In the genomic region with DNA sequence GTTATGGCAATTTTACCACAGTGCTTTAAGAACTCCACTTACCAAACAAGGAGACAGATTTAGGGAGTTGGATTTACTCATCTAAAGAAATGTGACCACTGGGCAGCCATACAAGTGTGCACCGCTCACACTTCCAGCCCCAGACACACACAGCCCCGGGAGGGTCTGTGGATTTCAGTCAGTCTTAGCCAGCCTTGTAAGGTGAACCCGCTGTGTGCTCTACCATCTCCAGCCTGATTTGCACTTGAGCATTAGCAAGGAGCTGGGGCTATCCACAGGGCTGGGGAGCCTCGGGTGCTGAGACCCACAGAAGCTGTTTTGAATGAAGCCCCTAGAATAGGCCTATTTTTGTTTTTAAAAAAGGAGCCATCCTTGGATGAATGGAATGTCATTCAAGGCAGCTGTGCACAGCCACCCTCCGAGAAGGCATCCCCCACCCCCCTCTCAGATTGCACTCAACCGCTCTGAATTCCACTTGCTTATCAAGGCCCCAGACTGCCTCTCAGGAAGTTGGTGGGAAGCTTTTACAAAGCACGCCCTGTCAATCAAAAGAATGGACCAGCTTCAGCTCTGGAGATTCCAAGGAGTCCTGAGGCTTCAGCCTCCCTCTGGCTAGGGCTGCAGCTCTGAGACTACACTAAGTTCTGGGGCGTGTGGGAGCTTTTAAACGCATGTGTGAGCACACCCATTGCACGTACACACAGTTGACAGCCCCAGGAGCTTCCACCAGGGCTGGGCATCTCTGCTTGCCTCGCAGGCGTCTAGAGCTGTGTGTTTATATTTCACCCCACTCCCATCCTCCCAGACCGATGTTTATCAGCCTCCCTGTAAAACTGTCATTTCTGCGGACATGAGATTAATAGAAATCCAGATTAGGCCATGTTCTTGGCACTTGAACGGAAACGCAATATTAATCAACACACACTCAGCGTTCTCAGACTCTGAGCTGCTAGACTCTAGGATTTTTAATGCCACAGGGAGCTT, we compare ENCODE assay signal across 8 mouse cellular contexts. TPM values are rescaled to one million over a fixed set of nuclear protein-coding genes. Genes with fewer than 3 reads are reported as not detected.
DNase-seq lines count a peak whose midpoint lies in the region; ATAC-seq and TF ChIP-seq lines count a peak whose summit lies in the region.

No protein-coding gene starts in this region.

- peak; percentile 57 for DNase-seq in urinary bladder, postnatal 14 days (ENCODE audit: low spot score)
- DNase-seq in urinary bladder, postnatal 25 days (ENCODE audit: low spot score) = no peak
- DNase-seq in limb, embryonic 14.5 days (ENCODE audit: low spot score) = peak; percentile 59
- peak; percentile 47 for DNase-seq in neural tube, embryonic 10.5 days (ENCODE audit: extremely low spot score, low spot score)
- DNase-seq in left cerebral cortex, adult 18-20 months (ENCODE audit: low spot score in 2 of 2) = no peak
- DNase-seq in ovary, adult 18-20 months (ENCODE audit: low spot score) = no peak
- no peak for DNase-seq in right cerebral cortex, adult 2 months (ENCODE audit: low spot score in 2 of 2)

- no peaks in the 10 kb centered on the region for H3K27me3 ChIP-seq in forebrain, embryonic 16.5 days (replicated peaks; ENCODE audit: control insufficient read depth, insufficient read depth, low read length)
- no peaks in the 10 kb centered on the region for H3K27me3 ChIP-seq in limb, embryonic 14.5 days (ENCODE audit: control insufficient read depth, insufficient read depth, low read length)

- H3K9me3 ChIP-seq in forebrain, embryonic 16.5 days (ENCODE audit: control insufficient read depth, low read length) = no peaks in the 10 kb centered on the region
- H3K9me3 ChIP-seq in limb, embryonic 14.5 days (ENCODE audit: control insufficient read depth, low read length) = no peaks in the 10 kb centered on the region

- H3K4me1 ChIP-seq in forebrain, embryonic 16.5 days (replicated peaks; ENCODE audit: control insufficient read depth, insufficient read depth, low read length) = peaks cover 47% of the 10 kb centered on the region
- peaks cover 22% of the 10 kb centered on the region for H3K4me1 ChIP-seq in limb, embryonic 14.5 days (ENCODE audit: control insufficient read depth, insufficient read depth, low read length)

- H3K4me2 ChIP-seq in forebrain, embryonic 16.5 days (ENCODE audit: low read length) = peak overlapping the region; percentile 9; the same call in 1 of the 2 replicates
- no peak overlapping the region for H3K4me2 ChIP-seq in limb, embryonic 14.5 days (replicated peaks; ENCODE audit: low read depth, low read length, severe bottlenecking)

- peaks cover 4% of the 10 kb centered on the region for H3K36me3 ChIP-seq in forebrain, embryonic 16.5 days (ENCODE audit: control insufficient read depth, insufficient read depth)
- H3K36me3 ChIP-seq in limb, embryonic 14.5 days (ENCODE audit: control insufficient read depth, insufficient read depth, low read length) = peaks cover 14% of the 10 kb centered on the region

- peak; percentile 71 for ATAC-seq in forebrain, embryonic 16.5 days
- peak; percentile 69 for ATAC-seq in limb, embryonic 14.5 days (ENCODE audit: low FRiP score, low read depth)

- H3K4me3 ChIP-seq in forebrain, embryonic 16.5 days (replicated peaks; ENCODE audit: low read length) = no peak overlapping the region
- no peak overlapping the region for H3K4me3 ChIP-seq in limb, embryonic 14.5 days (replicated peaks; ENCODE audit: low read length)

- 13% methylated on average over 17 of the region's 17 CpGs for WGBS in forebrain, embryonic 16.5 days
- WGBS in limb, embryonic 14.5 days = 26% methylated on average over 17 of the region's 17 CpGs

- TF ChIP-seq POLR2A in limb, embryonic 14.5 days (IDR thresholded peaks at IDR 0.05; ENCODE audit: borderline replicate concordance, extremely low read depth, insufficient read depth, insufficient read length) = no peak

- peak overlapping the region; percentile 60 for H3K27ac ChIP-seq in forebrain, embryonic 16.5 days (ENCODE audit: low read length)
- no peak overlapping the region for H3K27ac ChIP-seq in limb, embryonic 14.5 days (replicated peaks; ENCODE audit: low read depth, low read length)

- H3K9ac ChIP-seq in forebrain, embryonic 16.5 days (replicated peaks; ENCODE audit: low read depth, low read length) = no peak overlapping the region
- H3K9ac ChIP-seq in limb, embryonic 14.5 days (ENCODE audit: low read depth, low read length, severe bottlenecking) = no peak overlapping the region

RNA-seq across cellular contexts. Expression of a gene that starts 57.2 kb away (rescaled TPM):
- polyA plus RNA-seq in forebrain, embryonic 16.5 days (2015; fragmentation: Nextera tagmentation; extraction: Ambion mirVana) = 12.5 and 15.7 TPM in 2 replicates
- polyA plus RNA-seq in limb, embryonic 14.5 days (2012; rRNA removed) = 19.6 and 27.4 TPM in 2 replicates
- polyA plus RNA-seq in limb, embryonic 14.5 days (2014; fragmentation: Nextera tagmentation; extraction: Ambion mirVana) = 3.3 and 3.7 TPM in 2 replicates
- total RNA-seq in left cerebral cortex, adult 18-20 months (2021) = 10 to 100 TPM; 87.8 to 89.7 TPM

Comparison
In these comparisons a context has a peak if more than half of its experiments do, and no peak if none do; other contexts are left out.
1. DNase-seq: peak in urinary bladder, postnatal 14 days (single experiment), limb, embryonic 14.5 days (single experiment) and neural tube, embryonic 10.5 days (single experiment); none in urinary bladder, postnatal 25 days (single experiment), left cerebral cortex, adult 18-20 months (0 of 2), ovary, adult 18-20 months (single experiment) and right cerebral cortex, adult 2 months (0 of 2).